Mouse (Mus musculus) G1E (cell line): ENCODE measurements around the gene Exd2. TPM values are rescaled to one million over a fixed set of nuclear protein-coding genes. Genes with fewer than 3 reads are reported as not detected.

Experiments
- ATAC-seq: 2 replicates; pipeline ENCODE4 v1.8.0; 2016; ENCODE audit warnings: mild to moderate bottlenecking; ENCODE audit not compliant: insufficient number of reproducible peaks, poor library complexity, low FRiP score, severe bottlenecking; ENCODE audit errors: extremely low read depth
- DNase-seq: peaks from one replicate; pipeline ENCODE4 v3.0.0; 2012; ENCODE audit warnings: low spot score
- H3K27me3 ChIP-seq: 2 replicates; pipeline ENCODE4 v1.6.1; 2012; ENCODE audit warnings: mild to moderate bottlenecking, low read length, inconsistent platforms; ENCODE audit not compliant: insufficient read depth
- H3K36me3 ChIP-seq: replicated peaks from 2 replicates; pipeline ENCODE3; 2012; ENCODE audit warnings: mild to moderate bottlenecking, inconsistent platforms
- H3K4me1 ChIP-seq: 2 replicates; pipeline ENCODE4 v1.6.1; 2012; ENCODE audit warnings: low read depth, low read length, inconsistent platforms, mixed read lengths; ENCODE audit not compliant: insufficient read depth
- H3K4me3 ChIP-seq: 2 replicates; pipeline ENCODE4 v1.5.1; 2012; ENCODE audit warnings: low read depth, mild to moderate bottlenecking, inconsistent platforms, low read length, moderate library complexity, mixed read lengths
- H3K9me3 ChIP-seq: replicated peaks from 2 replicates; pipeline ENCODE4 v1.6.1; 2012; ENCODE audit warnings: inconsistent platforms
- CTCF ChIP-seq: IDR thresholded peaks from 2 replicates; pipeline ENCODE4 v1.5.1; 2012; ENCODE audit warnings: low read depth, low read length, inconsistent platforms, mixed read lengths
- GATA1 ChIP-seq: IDR thresholded peaks from 2 replicates; pipeline ENCODE4 v1.6.1; 2012; ENCODE audit warnings: borderline replicate concordance, low read length, inconsistent platforms, mixed read lengths
- GATA2 ChIP-seq: IDR thresholded peaks from 2 replicates; pipeline ENCODE4 v1.6.1; 2012; ENCODE audit warnings: low read depth, low read length, inconsistent platforms, borderline replicate concordance
- POLR2AphosphoS5 ChIP-seq: IDR thresholded peaks from 2 replicates; pipeline ENCODE4 v1.6.1; 2012; ENCODE audit warnings: low read depth, low read length, inconsistent platforms; ENCODE audit not compliant: insufficient replicate concordance
- TAL1 ChIP-seq: conservative IDR thresholded peaks from 2 replicates; pipeline ENCODE4 v1.6.1; 2012; ENCODE audit warnings: low read depth, low read length, inconsistent platforms, mixed read lengths
- polyA plus RNA-seq: library from polyadenylated mRNA; stranded (reverse); fragments of >175 nt; gene quantifications from 2 replicates; pipeline ENCODE4 v1.2.3, GENCODE M21; 2012
- total RNA-seq, 2 experiments: library from RNA; stranded (forward) in 1 of 2; stranded (reverse) in 1 of 2; fragments of 200-1000 nt in 1 of 2; fragments of >200 nt in 1 of 2; fragmentation: Nextera tagmentation in 1 of 2; gene quantifications; 2 replicates each; pipeline ENCODE4 v1.2.3; 2014 to 2017

Gene Exd2
- total and polyA plus RNA-seq, 3 experiments: 5.9 to 33.0 (median 21.4) TPM

GRCm38 (mm10) chr12:80537313-80537712 lies 74.4 kb downstream of the Exd2 start:
- TF ChIP-seq GATA1 (no peak), GATA2 (no peak), TAL1 (no peak), CTCF (no peak), POLR2AphosphoS5 (no peak)
- Histone ChIP-seq H3K4me3 (no peak overlapping the region), H3K4me1 (no peaks in the 10 kb centered on the region), H3K9me3 (no peaks in the 10 kb centered on the region), H3K27me3 (peaks cover 30% of the 10 kb centered on the region), H3K36me3 (no peaks in the 10 kb centered on the region)
- no peak for DNase-seq
- ATAC-seq: no peak

GRCm38 (mm10) chr12:80538311-80538710 lies 75.4 kb downstream of the Exd2 start:
- TF ChIP-seq CTCF (no peak), GATA1 (no peak), GATA2 (no peak), POLR2AphosphoS5 (no peak)
- ATAC-seq (no peak), DNase-seq (no peak)
- Histone ChIP-seq H3K9me3 (no peaks in the 10 kb centered on the region), H3K27me3 (peaks cover 30% of the 10 kb centered on the region), H3K4me1 (no peaks in the 10 kb centered on the region), H3K4me3 (no peak overlapping the region), H3K36me3 (no peaks in the 10 kb centered on the region)

GRCm38 (mm10) chr12:80545310-80545709 lies 82.4 kb downstream of the Exd2 start:
- Histone ChIP-seq H3K4me3 (no peak overlapping the region), H3K27me3 (peaks cover 42% of the 10 kb centered on the region), H3K36me3 (no peaks in the 10 kb centered on the region), H3K9me3 (no peaks in the 10 kb centered on the region), H3K4me1 (no peaks in the 10 kb centered on the region)
- TF ChIP-seq POLR2AphosphoS5 (no peak), GATA2 (no peak), GATA1 (no peak), CTCF (no peak), TAL1 (no peak)
- DNase-seq (no peak), ATAC-seq (no peak)

- H3K4me3 ChIP-seq: no peak overlapping the region
- no peak for ATAC-seq
- no peak for DNase-seq
Observed at GRCm38 (mm10) chr12:80549646-80550045, 86.8 kb downstream of the Exd2 start.

More at GRCm38 (mm10) chr12:80549646-80550045, 86.8 kb downstream of the Exd2 start:
- no peak for TF ChIP-seq CTCF
- no peak for TF ChIP-seq GATA1
- TF ChIP-seq TAL1: no peak
- TF ChIP-seq POLR2AphosphoS5: no peak
- TF ChIP-seq GATA2: no peak
- Histone ChIP-seq H3K9me3 (no peaks in the 10 kb centered on the region), H3K4me1 (no peaks in the 10 kb centered on the region), H3K36me3 (no peaks in the 10 kb centered on the region), H3K27me3 (peaks cover 39% of the 10 kb centered on the region)

Other genes with a start within 250 kb of the Exd2 start
- gene Actn1, start 202.7 kb upstream of the Exd2 start, total RNA-seq (2014; fragmentation: Nextera tagmentation): 0.83 and 2.3 TPM in 2 replicates
- gene Actn1, start 202.7 kb upstream of the Exd2 start, total RNA-seq (2017): 0.12 and 0.38 TPM in 2 replicates
- gene Actn1, start 202.7 kb upstream of the Exd2 start, polyA plus RNA-seq: 0.40 and 0.61 TPM in 2 replicates
- 36.6 and 47.2 TPM in 2 replicates for gene Dcaf5, start 26.5 kb upstream of the Exd2 start, total RNA-seq (2014; fragmentation: Nextera tagmentation)
- 26.6 and 26.7 TPM in 2 replicates for gene Dcaf5, start 26.5 kb upstream of the Exd2 start, total RNA-seq (2017)
- 25.0 and 25.6 TPM in 2 replicates for gene Dcaf5, start 26.5 kb upstream of the Exd2 start, polyA plus RNA-seq
- gene Galnt16, start 55.2 kb downstream of the Exd2 start, total RNA-seq (2014; fragmentation: Nextera tagmentation): not detected in 2 replicates
- 0.06 and 0.27 TPM in 2 replicates for gene Galnt16, start 55.2 kb downstream of the Exd2 start, total RNA-seq (2017)
- 0.01 TPM in 1 of 2 replicates, not detected in the other for gene Galnt16, start 55.2 kb downstream of the Exd2 start, polyA plus RNA-seq
- gene Slc39a9, start 180.8 kb downstream of the Exd2 start, total RNA-seq (2014; fragmentation: Nextera tagmentation): 55.5 and 58.1 TPM in 2 replicates
- 17.9 and 22.5 TPM in 2 replicates for gene Slc39a9, start 180.8 kb downstream of the Exd2 start, total RNA-seq (2017)
- 15.3 and 19.0 TPM in 2 replicates for gene Slc39a9, start 180.8 kb downstream of the Exd2 start, polyA plus RNA-seq
- gene Erh, start 181.2 kb downstream of the Exd2 start, total RNA-seq (2014; fragmentation: Nextera tagmentation): 121 and 208 TPM in 2 replicates
- gene Erh, start 181.2 kb downstream of the Exd2 start, total RNA-seq (2017): 207 and 279 TPM in 2 replicates
- gene Erh, start 181.2 kb downstream of the Exd2 start, polyA plus RNA-seq: 43.7 and 74.3 TPM in 2 replicates
- gene Plekhd1, start 229.5 kb downstream of the Exd2 start, total RNA-seq (2014; fragmentation: Nextera tagmentation): not detected in 2 replicates
- 0.16 and 0.29 TPM in 2 replicates for gene Plekhd1, start 229.5 kb downstream of the Exd2 start, total RNA-seq (2017)
- not detected in 2 replicates for gene Plekhd1, start 229.5 kb downstream of the Exd2 start, polyA plus RNA-seq